Mouse (Mus musculus): Measurements from ENCODE around the gene Gm49630.
"Not testable (repeated sequence)": the region's sequence is repeated elsewhere in the genome, so short reads cannot be mapped to it uniquely, and the experiment has no call there.

Gm49630 gene

GRCm38 (mm10) chr17:7366676-7367374, 5.0 kb downstream of the Gm49630 start:
- not testable (repeated sequence) for DNase-seq

- not testable (repeated sequence) for DNase-seq
These were observed 5.5 kb downstream of the Gm49630 start for GRCm38 (mm10) chr17:7366265-7366664.

GRCm38 (mm10) chr17:7365615-7366014, 6.2 kb downstream of the Gm49630 start:
- not testable (repeated sequence) for DNase-seq

- DNase-seq: peak; percentile 61
These were observed 10.9 kb downstream of the Gm49630 start for GRCm38 (mm10) chr17:7360749-7361465.

GRCm38 (mm10) chr17:7359806-7360205, 12.0 kb downstream of the Gm49630 start:
- not testable (repeated sequence) for DNase-seq

- not testable (repeated sequence) for DNase-seq
These were observed 19.2 kb downstream of the Gm49630 start, which contains the start of gene Ttll2 for GRCm38 (mm10) chr17:7352596-7352995. TSS of gene Ttll2 (minus strand) at chr17:7352696.

GRCm38 (mm10) chr17:7348765-7349164, 23.0 kb downstream of the Gm49630 start:
- peak; percentile 3 for DNase-seq

- DNase-seq: not testable (repeated sequence)
These were observed 34.4 kb downstream of the Gm49630 start for GRCm38 (mm10) chr17:7337381-7337780.

GRCm38 (mm10) chr17:7332745-7333144, 39.0 kb downstream of the Gm49630 start:
- not testable (repeated sequence) for DNase-seq

- not testable (repeated sequence) for DNase-seq
These were observed 45.4 kb downstream of the Gm49630 start for GRCm38 (mm10) chr17:7326415-7326814.

GRCm38 (mm10) chr17:7324346-7324745, 47.4 kb downstream of the Gm49630 start, which contains the start of gene Tcp10a:
TSS of gene Tcp10a (plus strand) at chr17:7324646.
- DNase-seq: not testable (repeated sequence)

- not testable (repeated sequence) for DNase-seq
These were observed 52.0 kb downstream of the Gm49630 start for GRCm38 (mm10) chr17:7319789-7320188.

GRCm38 (mm10) chr17:7315693-7316382, 55.9 kb downstream of the Gm49630 start:
- DNase-seq: not testable (repeated sequence)

- DNase-seq: peak; percentile 17
These were observed 65.2 kb downstream of the Gm49630 start for GRCm38 (mm10) chr17:7306278-7307196.

Data from cerebellum, adult 11 months (tissue).